Mouse (Mus musculus) forebrain, postnatal 0 days (tissue): Measurements from ENCODE around the gene Mul1. TPM values are rescaled to one million over a fixed set of nuclear protein-coding genes. Genes with fewer than 3 reads are reported as not detected.

Experiments used
- ATAC-seq: fragments of 200-750 bp; cut with Nextera tagmentation; 2 replicates; pipeline ENCODE4 v1.8.0; 2017; ENCODE audit warnings: mild to moderate bottlenecking, moderate library complexity
- DNase-seq: peaks from one replicate; pipeline ENCODE4 v3.0.0-alpha.2; 2015
- H3K27ac ChIP-seq: fragments of 300-500 bp; sonication (generic); 2 replicates; pipeline ENCODE4 v1.5.1; 2014; ENCODE audit warnings: low read depth, mild to moderate bottlenecking, antibody characterized with exemption, low read length, moderate library complexity, mixed read lengths
- H3K27me3 ChIP-seq: fragments of 300-500 bp; sonication (generic); 2 replicates; pipeline ENCODE4 v1.6.1; 2014; ENCODE audit warnings: mild to moderate bottlenecking, low read length, mixed read lengths; ENCODE audit not compliant: insufficient read depth
- H3K36me3 ChIP-seq: fragments of 300-500 bp; sonication (generic); 2 replicates; pipeline ENCODE4 v1.6.1; 2014; ENCODE audit warnings: mild to moderate bottlenecking, moderate library complexity; ENCODE audit not compliant: insufficient read depth
- H3K4me1 ChIP-seq: fragments of 300-500 bp; sonication (generic); 2 replicates; pipeline ENCODE4 v1.6.1; 2014; ENCODE audit warnings: antibody characterized with exemption; ENCODE audit not compliant: insufficient read depth
- H3K4me2 ChIP-seq: fragments of 300-500 bp; sonication (generic); 2 replicates; pipeline ENCODE4 v1.6.1; 2014; ENCODE audit warnings: low read depth, mild to moderate bottlenecking, moderate library complexity
- H3K4me3 ChIP-seq: fragments of 300-500 bp; sonication (generic); 2 replicates; pipeline ENCODE4 v1.5.1; 2014; ENCODE audit warnings: low read depth, low read length, mixed read lengths
- H3K9ac ChIP-seq: fragments of 300-500 bp; sonication (generic); 2 replicates; pipeline ENCODE4 v1.6.1; 2014; ENCODE audit warnings: mild to moderate bottlenecking
- H3K9me3 ChIP-seq: fragments of 300-500 bp; sonication (generic); 2 replicates; pipeline ENCODE4 v1.6.1; 2016; ENCODE audit warnings: low read length
- CTCF ChIP-seq: sonication (generic); IDR thresholded peaks from 2 replicates; pipeline ENCODE4 v1.5.1; 2016; ENCODE audit warnings: antibody characterized with exemption, control low read depth, low read depth
- WGBS: fragments of 180-500 bp; shearing (Covaris S2); extraction: QIAGEN DNeasy Blood & Tissue Kit; methylation state at CpG from one replicate; pipeline ENCODE4 v1.1.7; 2014; 5-methylcytosine and 5-hydroxymethylcytosine counted together
- polyA plus RNA-seq: library from polyadenylated mRNA; unstranded; fragments of >200 nt; fragmentation: Nextera tagmentation; extraction: Ambion mirVana; gene quantifications from 2 replicates; pipeline ENCODE4 v1.2.1, GENCODE M21; 2015
- total RNA-seq: library from RNA; depleted of rRNA; stranded (reverse); fragments of >200 nt; gene quantifications from 2 replicates; pipeline ENCODE4 v1.2.3, GENCODE M21; 2014

The Mul1 gene
- total and polyA plus RNA-seq, 2 experiments from 2014 or later: 19.4 to 32.4 TPM

- no peak overlapping the region for H3K9ac ChIP-seq
- ATAC-seq (no peak), DNase-seq (no peak)
- no peak overlapping the region for H3K4me2 ChIP-seq
- H3K4me1 ChIP-seq: no peaks in the 10 kb centered on the region
- TF ChIP-seq CTCF: no peak
- no peaks in the 10 kb centered on the region for H3K36me3 ChIP-seq
- no peak overlapping the region for H3K4me3 ChIP-seq
- peaks cover 8% of the 10 kb centered on the region; the same call in 1 of the 2 replicates for H3K27me3 ChIP-seq
- H3K27ac ChIP-seq: no peak overlapping the region
- WGBS: 81% methylated on average over 12 of the region's 13 CpGs
- no peaks in the 10 kb centered on the region for H3K9me3 ChIP-seq
These were observed 26.8 kb upstream of the Mul1 start for GRCm38 (mm10) chr4:138407479-138408194.

DNA sequence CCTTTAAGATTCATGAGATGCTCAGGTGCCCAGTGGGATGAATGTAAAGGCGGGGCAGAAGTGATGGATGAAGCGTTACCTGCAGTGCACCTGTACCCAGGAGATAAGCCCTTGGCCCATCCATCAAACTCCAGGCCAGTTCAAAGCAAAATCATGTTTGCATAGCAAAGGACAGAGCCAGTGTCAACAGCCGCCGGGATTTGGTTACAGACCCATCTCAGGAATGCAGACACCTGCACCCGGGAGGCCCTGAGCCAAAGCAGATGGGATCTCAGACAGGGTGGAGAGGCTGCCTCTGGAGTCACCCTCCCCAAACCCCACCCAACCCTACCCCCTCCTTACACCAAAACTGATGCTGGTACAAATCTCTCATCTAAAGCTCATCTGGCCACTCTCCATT lies 23.5 kb upstream of the Mul1 start:
- H3K36me3 ChIP-seq: no peaks in the 10 kb centered on the region
- H3K27ac ChIP-seq: no peak overlapping the region
- no peak overlapping the region for H3K9ac ChIP-seq
- ATAC-seq: no peak
- DNase-seq: no peak
- H3K9me3 ChIP-seq: no peaks in the 10 kb centered on the region
- TF ChIP-seq CTCF: no peak
- H3K27me3 ChIP-seq: peaks cover 8% of the 10 kb centered on the region; the same call in 1 of the 2 replicates
- 29% methylated on average over 5 of the region's 5 CpGs for WGBS
- no peak overlapping the region for H3K4me2 ChIP-seq
- H3K4me1 ChIP-seq: peaks cover 5% of the 10 kb centered on the region; the same call in 1 of the 2 replicates
- no peak overlapping the region for H3K4me3 ChIP-seq

DNA sequence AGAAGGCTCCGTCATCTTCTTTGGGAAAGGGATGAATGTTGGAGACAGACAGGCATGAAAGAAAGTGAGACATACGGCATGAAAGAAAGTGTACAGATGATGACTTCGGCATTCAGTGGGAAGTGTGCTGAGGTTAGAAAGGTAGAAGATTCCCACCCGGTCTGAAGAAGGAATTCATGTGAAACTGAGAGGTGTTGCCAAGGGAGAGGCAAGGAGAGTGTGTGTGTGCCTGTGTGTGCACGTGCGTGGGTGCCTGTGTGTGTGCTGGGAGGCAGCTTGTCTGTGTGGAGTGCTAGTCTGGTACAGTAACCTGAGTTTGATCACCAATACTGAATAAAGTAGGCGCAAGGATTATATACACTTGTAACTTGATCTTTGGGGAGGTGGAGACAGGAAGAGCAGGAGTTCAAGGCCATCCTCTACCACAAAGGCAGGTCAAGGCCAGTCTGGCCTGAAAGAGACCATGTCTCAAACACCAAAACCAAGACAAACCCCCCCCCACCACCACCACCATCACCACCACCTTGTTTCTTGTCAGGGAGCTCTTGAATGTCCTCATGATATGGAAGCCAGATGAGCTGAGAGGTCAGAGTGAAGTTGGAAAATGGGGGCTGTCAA lies 22.9 kb upstream of the Mul1 start:
- no peak for TF ChIP-seq CTCF
- WGBS: 57% methylated on average over 7 of the region's 7 CpGs
- Histone ChIP-seq H3K4me3 (no peak overlapping the region), H3K4me2 (no peak overlapping the region), H3K27me3 (peaks cover 8% of the 10 kb centered on the region; the same call in 1 of the 2 replicates), H3K36me3 (no peaks in the 10 kb centered on the region), H3K9me3 (no peaks in the 10 kb centered on the region), H3K4me1 (peaks cover 5% of the 10 kb centered on the region; the same call in 1 of the 2 replicates), H3K27ac (no peak overlapping the region), H3K9ac (no peak overlapping the region)
- DNase-seq (no peak), ATAC-seq (no peak)

DNA sequence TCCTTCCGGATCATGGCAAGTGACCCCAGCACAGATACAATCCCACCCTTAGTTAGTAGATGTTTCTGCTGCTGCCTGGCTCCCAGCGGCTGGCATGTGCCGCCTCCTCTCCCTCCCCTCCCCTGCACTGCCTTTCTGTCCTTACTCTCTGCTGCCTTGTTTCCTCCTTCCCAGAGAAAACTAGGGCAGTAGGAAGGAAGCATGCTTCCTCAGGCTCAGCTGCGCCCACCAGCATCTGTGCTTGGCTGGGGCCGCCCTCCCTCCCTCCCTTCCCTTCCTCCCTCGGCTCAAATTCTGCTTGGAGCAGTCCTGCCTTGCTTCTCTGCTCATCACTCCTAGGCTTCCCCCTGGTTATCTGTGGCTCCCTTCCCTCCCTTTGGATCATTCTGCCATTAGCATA lies 19.7 kb upstream of the Mul1 start:
- Histone ChIP-seq H3K4me3 (no peak overlapping the region), H3K9me3 (no peaks in the 10 kb centered on the region), H3K27ac (peak overlapping the region; percentile 70), H3K27me3 (peaks cover 8% of the 10 kb centered on the region; the same call in 1 of the 2 replicates), H3K4me1 (peaks cover 21% of the 10 kb centered on the region), H3K4me2 (no peak overlapping the region), H3K36me3 (no peaks in the 10 kb centered on the region), H3K9ac (peak overlapping the region; percentile 25; the same call in 1 of the 2 replicates)
- DNase-seq: peak; percentile 65
- TF ChIP-seq CTCF: no peak
- 22% methylated on average over 6 of the region's 6 CpGs for WGBS
- peak; percentile 66 for ATAC-seq

DNA sequence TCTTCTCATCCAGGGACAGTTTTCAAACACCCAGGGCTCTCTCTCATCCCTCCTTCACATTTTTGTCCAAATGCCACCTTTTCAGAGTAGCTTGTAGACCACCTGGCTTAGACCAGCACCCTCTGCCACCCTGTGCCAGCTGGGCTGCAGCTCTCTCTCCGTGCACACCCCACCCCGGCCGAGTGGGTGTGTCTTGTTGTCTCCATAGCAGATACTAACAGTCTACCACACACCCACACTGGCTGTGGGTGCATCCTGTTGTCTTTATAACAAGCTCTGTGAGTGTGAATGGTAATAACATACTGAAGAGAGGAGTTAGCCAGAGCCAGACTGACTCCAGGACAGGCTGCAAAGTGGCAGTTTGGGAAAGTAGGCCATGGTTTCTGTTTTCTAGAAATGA lies 18.5 kb upstream of the Mul1 start:
- ATAC-seq: no peak
- H3K4me2 ChIP-seq: no peak overlapping the region
- H3K4me3 ChIP-seq: no peak overlapping the region
- no peaks in the 10 kb centered on the region for H3K9me3 ChIP-seq
- H3K9ac ChIP-seq: no peak overlapping the region
- no peak for DNase-seq
- H3K27ac ChIP-seq: 0 out of 2 replicates have a peak overlapping the region, but pooled peaks have one; percentile 70
- H3K4me1 ChIP-seq: peaks cover 21% of the 10 kb centered on the region
- no peak for TF ChIP-seq CTCF
- peaks cover under 1% of the 10 kb centered on the region; the same call in 1 of the 2 replicates for H3K27me3 ChIP-seq
- WGBS: 80% methylated on average over 3 of the region's 3 CpGs
- no peaks in the 10 kb centered on the region for H3K36me3 ChIP-seq

GRCm38 (mm10) chr4:138416414-138416813 lies 18.1 kb upstream of the Mul1 start:
- ATAC-seq: no peak
- H3K9ac ChIP-seq: no peak overlapping the region
- no peak for DNase-seq
- peak; percentile 15; the same call in 1 of the 2 replicates for TF ChIP-seq CTCF
- no peak overlapping the region for H3K4me3 ChIP-seq
- H3K4me2 ChIP-seq: no peak overlapping the region
- no peaks in the 10 kb centered on the region for H3K36me3 ChIP-seq
- H3K27me3 ChIP-seq: no peaks in the 10 kb centered on the region; the same call in 1 of the 2 replicates
- H3K4me1 ChIP-seq: peaks cover 21% of the 10 kb centered on the region
- WGBS: 46% methylated on average over 5 of the region's 5 CpGs
- H3K9me3 ChIP-seq: no peaks in the 10 kb centered on the region
- H3K27ac ChIP-seq: no peak overlapping the region

DNA sequence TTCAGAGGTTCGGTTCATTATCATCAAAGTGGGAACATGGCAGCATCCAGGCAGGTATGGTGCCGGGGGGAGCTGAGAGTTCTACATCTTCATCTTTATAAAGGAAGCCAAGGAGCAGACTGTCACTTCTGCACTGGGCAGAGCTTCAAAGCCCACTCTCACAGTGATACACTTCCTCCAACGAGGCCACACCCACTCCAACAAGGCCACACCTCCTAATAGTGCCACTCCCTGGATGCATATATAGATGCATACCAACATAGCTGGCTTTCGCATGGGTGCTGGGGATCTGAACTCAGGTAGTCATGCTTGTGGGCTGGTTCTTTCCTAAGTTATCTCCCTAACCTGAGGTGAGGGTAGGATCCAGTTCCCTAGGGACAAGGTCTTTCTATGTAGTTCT lies 16.6 kb upstream of the Mul1 start:
- Histone ChIP-seq H3K27me3 (no peaks in the 10 kb centered on the region; the same call in 1 of the 2 replicates), H3K36me3 (no peaks in the 10 kb centered on the region), H3K9ac (no peak overlapping the region), H3K4me1 (peaks cover 21% of the 10 kb centered on the region), H3K4me3 (no peak overlapping the region), H3K4me2 (no peak overlapping the region), H3K27ac (peak overlapping the region; percentile 82), H3K9me3 (no peaks in the 10 kb centered on the region)
- ATAC-seq (no peak), DNase-seq (no peak)
- 88% methylated on average over 4 of the region's 4 CpGs for WGBS
- no peak for TF ChIP-seq CTCF
